Mouse (Mus musculus): ENCODE data around the gene Sorcs1.

- TF ChIP-seq TAL1 (IDR thresholded peaks at IDR 0.05; ENCODE audit: low read length) = no peak
- TF ChIP-seq GATA1 (IDR thresholded peaks at IDR 0.05; ENCODE audit: low read length) = no peak
Measured at GRCm38 (mm10) chr19:50603882-50604281, 74.6 kb downstream of the Sorcs1 start.

Data from erythroblast, embryonic 14.5 days (primary cell).